Mouse (Mus musculus): ENCODE data around the gene Lalba. TPM values are rescaled to one million over a fixed set of nuclear protein-coding genes. Genes with fewer than 3 reads are reported as not detected.
"Not testable (repeated sequence)": the region's sequence is repeated elsewhere in the genome, so short reads cannot be mapped to it uniquely, and the experiment has no call there.

Gene Lalba
- total and polyA plus RNA-seq, 2 experiments from 2014 or later = not detected

DNA sequence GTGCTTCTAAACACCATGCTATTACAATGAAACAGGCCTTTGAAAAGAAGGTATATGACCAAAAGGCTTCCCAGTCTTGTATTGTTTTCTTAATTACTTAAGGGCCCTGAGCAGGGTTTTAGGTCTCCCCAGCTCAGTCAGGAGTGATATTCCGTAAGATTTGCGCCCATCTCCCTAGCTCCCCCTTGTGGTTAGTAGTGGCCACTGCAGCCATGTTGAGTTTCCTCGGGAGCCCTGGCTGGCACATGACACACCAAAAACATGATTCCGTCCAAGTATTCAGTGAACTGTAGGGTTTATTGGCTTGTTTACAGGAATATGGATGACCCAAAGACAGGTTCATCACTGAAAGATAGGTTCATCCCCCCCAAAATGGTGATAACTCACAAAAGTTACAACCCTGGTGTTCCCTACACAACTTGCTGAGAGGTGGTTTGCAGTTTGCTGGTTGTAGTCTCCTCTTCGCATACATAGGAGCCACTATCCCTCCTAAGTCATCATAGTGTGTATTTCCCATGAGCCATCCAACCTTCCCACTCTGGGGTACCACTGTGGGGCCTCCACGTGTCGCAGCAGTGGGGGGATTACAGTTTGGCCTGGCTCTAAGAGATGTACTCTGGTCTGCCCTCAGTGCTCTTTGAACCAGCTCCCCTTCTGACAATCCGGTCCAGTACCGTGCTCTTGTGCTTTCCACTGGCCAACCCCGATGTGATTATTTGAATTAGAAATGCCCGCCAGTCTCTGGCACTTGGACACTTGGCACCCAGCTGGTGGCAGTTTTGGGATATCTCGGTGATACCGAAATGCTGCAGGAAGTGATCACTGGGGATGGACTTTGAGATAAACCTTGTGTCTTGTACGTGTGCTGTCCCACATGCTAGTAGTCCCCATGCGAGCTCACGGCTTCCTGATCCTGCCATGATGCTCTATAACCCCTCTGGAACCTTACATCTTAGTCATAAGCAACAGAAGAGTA, 35.1 kb upstream of the Lalba start:
- WGBS = 66% methylated on average over 16 of the region's 16 CpGs
- ATAC-seq = no peak
- peaks cover 41% of the 10 kb centered on the region for H3K36me3 ChIP-seq (ENCODE audit: insufficient read depth)

GRCm38 (mm10) chr15:98514845-98515244, 32.3 kb upstream of the Lalba start:
- not testable (repeated sequence) for ATAC-seq; H3K9ac ChIP-seq; H3K27me3 ChIP-seq (ENCODE audit: insufficient read depth, low read length); H3K9me3 ChIP-seq (ENCODE audit: low read length); DNase-seq; H3K4me3 ChIP-seq (ENCODE audit: low read depth, low read length); H3K4me2 ChIP-seq (ENCODE audit: low read depth); H3K27ac ChIP-seq (ENCODE audit: low read depth, low read length); H3K4me1 ChIP-seq (ENCODE audit: insufficient read depth)
- peaks cover 18% of the 10 kb centered on the region for H3K36me3 ChIP-seq (ENCODE audit: insufficient read depth)
- 96% methylated on average over 2 of the region's 2 CpGs for WGBS

More for the DNA sequence above, 35.1 kb upstream of the Lalba start:
- Histone ChIP-seq H3K27ac (ENCODE audit: low read depth, low read length) (no peak overlapping the region), H3K4me3 (ENCODE audit: low read depth, low read length) (no peak overlapping the region), H3K4me2 (ENCODE audit: low read depth) (no peak overlapping the region), H3K27me3 (ENCODE audit: insufficient read depth, low read length) (no peaks in the 10 kb centered on the region), H3K4me1 (ENCODE audit: insufficient read depth) (no peaks in the 10 kb centered on the region), H3K9me3 (ENCODE audit: low read length) (no peaks in the 10 kb centered on the region), H3K9ac (no peak overlapping the region)
- peak; percentile 63 for DNase-seq
- peak; percentile 90 for TF ChIP-seq CTCF (IDR thresholded peaks at IDR 0.05; ENCODE audit: low read depth)

DNA sequence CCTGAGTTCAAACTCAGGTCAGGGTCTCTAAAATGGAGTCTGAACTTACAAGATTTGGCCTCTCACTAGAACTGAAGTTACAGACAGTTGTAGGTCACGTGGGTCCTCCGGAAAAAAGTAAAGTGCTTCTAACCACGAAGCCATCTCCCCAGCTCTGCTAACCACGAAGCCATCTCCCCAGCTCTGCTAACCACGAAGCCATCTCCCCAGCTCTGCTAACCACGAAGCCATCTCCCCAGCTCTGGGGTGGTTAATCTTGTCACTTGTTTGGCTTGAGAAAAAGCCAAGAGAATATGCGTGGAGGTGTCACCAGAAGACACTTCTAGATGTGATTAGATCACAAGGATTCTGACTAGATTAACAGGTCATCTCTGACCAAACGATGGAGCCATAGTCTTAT, 31.6 kb upstream of the Lalba start:
- Histone ChIP-seq H3K27ac (ENCODE audit: low read depth, low read length) (no peak overlapping the region), H3K9ac (no peak overlapping the region), H3K4me1 (ENCODE audit: insufficient read depth) (no peaks in the 10 kb centered on the region), H3K36me3 (ENCODE audit: insufficient read depth) (peaks cover 13% of the 10 kb centered on the region), H3K4me3 (ENCODE audit: low read depth, low read length) (no peak overlapping the region), H3K27me3 (ENCODE audit: insufficient read depth, low read length) (no peaks in the 10 kb centered on the region), H3K9me3 (ENCODE audit: low read length) (no peaks in the 10 kb centered on the region), H3K4me2 (ENCODE audit: low read depth) (no peak overlapping the region)
- DNase-seq (no peak), ATAC-seq (no peak)
- WGBS = 87% methylated on average over 8 of the region's 8 CpGs
- TF ChIP-seq CTCF (IDR thresholded peaks at IDR 0.05; ENCODE audit: low read depth) = no peak

DNA sequence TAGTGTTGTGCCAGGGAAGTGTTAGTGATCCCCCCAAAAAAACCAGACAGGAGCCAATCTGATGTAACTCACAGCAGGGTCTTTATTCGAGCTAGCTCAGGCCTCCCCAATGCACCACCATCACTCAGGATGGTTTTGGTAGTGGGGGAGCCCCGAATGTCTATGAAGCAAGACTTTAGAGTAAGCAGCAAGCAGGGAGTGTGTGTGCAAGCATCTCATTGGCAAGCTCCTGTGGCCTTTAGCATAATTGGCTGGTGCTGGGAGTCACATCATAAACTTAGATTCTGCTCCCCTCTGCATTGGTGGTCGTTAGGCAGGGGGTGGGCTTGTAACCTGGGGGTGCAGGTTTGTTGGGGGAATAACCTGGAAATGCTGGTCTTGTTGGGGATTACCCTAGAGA, 31.2 kb upstream of the Lalba start:
- H3K36me3 ChIP-seq (ENCODE audit: insufficient read depth) = peaks cover 13% of the 10 kb centered on the region
- not testable (repeated sequence) for DNase-seq; H3K27ac ChIP-seq (ENCODE audit: low read depth, low read length); H3K4me2 ChIP-seq (ENCODE audit: low read depth); H3K27me3 ChIP-seq (ENCODE audit: insufficient read depth, low read length); ATAC-seq; H3K4me1 ChIP-seq (ENCODE audit: insufficient read depth); H3K9ac ChIP-seq; H3K4me3 ChIP-seq (ENCODE audit: low read depth, low read length); H3K9me3 ChIP-seq (ENCODE audit: low read length)
- WGBS = 64% methylated on average over 3 of the region's 3 CpGs

DNA sequence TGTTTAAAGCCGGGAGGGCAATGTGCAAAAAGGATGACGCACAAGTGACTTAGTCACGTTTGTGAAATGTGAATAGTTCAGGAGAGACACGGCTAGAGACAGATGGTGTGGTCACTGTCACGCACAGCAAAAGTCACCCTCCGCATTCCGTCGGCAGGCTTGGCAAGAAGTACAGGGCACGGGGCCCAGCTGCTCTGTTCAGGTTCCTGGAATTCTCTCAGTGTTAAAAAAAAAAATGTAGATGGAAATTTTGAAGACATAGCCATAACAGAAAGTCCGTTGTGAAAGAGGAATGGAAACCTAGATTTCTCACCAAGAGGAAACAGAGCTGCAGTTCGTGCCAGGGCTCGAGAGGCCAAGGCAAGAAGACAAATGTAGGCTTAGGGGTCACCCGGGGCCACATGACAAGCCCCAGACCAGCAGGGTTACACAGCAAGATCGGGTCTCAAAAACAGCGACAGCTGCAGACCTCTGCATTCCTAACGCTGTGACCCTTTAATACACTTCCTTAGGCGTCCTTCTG, 30.3 kb upstream of the Lalba start:
- Histone ChIP-seq H3K27me3 (ENCODE audit: insufficient read depth, low read length) (no peaks in the 10 kb centered on the region), H3K27ac (ENCODE audit: low read depth, low read length) (no peak overlapping the region), H3K9ac (no peak overlapping the region), H3K36me3 (ENCODE audit: insufficient read depth) (peaks cover 5% of the 10 kb centered on the region), H3K9me3 (ENCODE audit: low read length) (no peaks in the 10 kb centered on the region), H3K4me3 (ENCODE audit: low read depth, low read length) (no peak overlapping the region), H3K4me2 (ENCODE audit: low read depth) (no peak overlapping the region), H3K4me1 (ENCODE audit: insufficient read depth) (no peaks in the 10 kb centered on the region)
- WGBS = 69% methylated on average over 17 of the region's 17 CpGs
- no peak for ATAC-seq
- no peak for TF ChIP-seq CTCF (IDR thresholded peaks at IDR 0.05; ENCODE audit: low read depth)
- no peak for DNase-seq

GRCm38 (mm10) chr15:98512232-98512631, 29.7 kb upstream of the Lalba start:
- no peak for DNase-seq
- H3K9ac ChIP-seq = no peak overlapping the region
- H3K4me1 ChIP-seq (ENCODE audit: insufficient read depth) = no peaks in the 10 kb centered on the region
- no peaks in the 10 kb centered on the region for H3K27me3 ChIP-seq (ENCODE audit: insufficient read depth, low read length)
- H3K4me2 ChIP-seq (ENCODE audit: low read depth) = no peak overlapping the region
- H3K27ac ChIP-seq (ENCODE audit: low read depth, low read length) = no peak overlapping the region
- H3K36me3 ChIP-seq (ENCODE audit: insufficient read depth) = 0 out of 2 replicates have a peak, but pooled peaks cover under 1% of the 10 kb centered on the region
- WGBS = 68% methylated on average over 8 of the region's 8 CpGs
- no peak for TF ChIP-seq CTCF (IDR thresholded peaks at IDR 0.05; ENCODE audit: low read depth)
- no peaks in the 10 kb centered on the region for H3K9me3 ChIP-seq (ENCODE audit: low read length)
- no peak overlapping the region for H3K4me3 ChIP-seq (ENCODE audit: low read depth, low read length)
- no peak for ATAC-seq

DNA sequence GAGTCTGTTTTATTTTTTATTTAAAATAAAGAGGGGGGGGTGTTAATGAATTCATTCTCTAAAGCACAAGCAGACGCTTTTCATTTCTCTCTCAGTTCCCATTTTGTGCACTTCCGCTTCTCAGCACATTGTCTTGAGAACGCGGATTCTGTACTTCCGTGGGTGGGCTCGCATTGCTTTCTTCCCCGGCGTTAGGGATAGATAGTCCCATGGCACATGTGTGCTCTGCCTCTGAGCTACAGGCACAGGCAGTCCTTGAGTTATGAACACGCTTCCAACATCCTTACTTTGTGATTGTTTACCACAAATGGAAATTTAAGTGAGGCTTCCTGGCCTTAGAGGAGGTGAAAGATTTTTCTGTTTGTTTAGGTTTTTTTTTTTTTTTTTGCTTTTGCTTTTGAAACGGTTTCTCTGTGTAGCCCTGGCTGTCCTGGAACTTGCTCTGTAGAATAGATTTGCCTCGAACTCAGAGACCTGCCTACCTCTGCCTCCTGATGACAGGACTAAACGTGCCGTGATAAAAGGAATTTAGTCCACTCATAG, 28.9 kb upstream of the Lalba start:
- Histone ChIP-seq H3K4me3 (ENCODE audit: low read depth, low read length) (no peak overlapping the region), H3K27ac (ENCODE audit: low read depth, low read length) (no peak overlapping the region), H3K9me3 (ENCODE audit: low read length) (no peaks in the 10 kb centered on the region), H3K4me2 (ENCODE audit: low read depth) (no peak overlapping the region), H3K27me3 (ENCODE audit: insufficient read depth, low read length) (no peaks in the 10 kb centered on the region), H3K9ac (no peak overlapping the region), H3K36me3 (ENCODE audit: insufficient read depth) (no peaks in the 10 kb centered on the region), H3K4me1 (ENCODE audit: insufficient read depth) (no peaks in the 10 kb centered on the region)
- TF ChIP-seq CTCF (IDR thresholded peaks at IDR 0.05; ENCODE audit: low read depth) = no peak
- ATAC-seq = no peak
- WGBS = 45% methylated on average over 13 of the region's 13 CpGs
- no peak for DNase-seq
